Mouse (Mus musculus) hindbrain, embryonic 12.5 days (tissue): Measurements from ENCODE around the gene C1ql3. TPM values are rescaled to one million over a fixed set of nuclear protein-coding genes. Genes with fewer than 3 reads are reported as not detected.

Experiments used
- ATAC-seq: fragments of 200-750 bp; cut with Nextera tagmentation; 2 replicates; pipeline ENCODE4 v1.8.0; 2017; ENCODE audit warnings: moderate TSS enrichment; ENCODE audit not compliant: low FRiP score
- H3K27ac ChIP-seq: fragments of 300-500 bp; sonication (generic); 2 replicates; pipeline ENCODE4 v1.5.1; 2016; ENCODE audit warnings: mild to moderate bottlenecking
- H3K27me3 ChIP-seq: fragments of 300-500 bp; sonication (generic); 2 replicates; pipeline ENCODE4 v1.6.1; 2016; ENCODE audit warnings: mild to moderate bottlenecking
- H3K36me3 ChIP-seq: fragments of 300-500 bp; sonication (generic); 2 replicates; pipeline ENCODE4 v1.6.1; 2016; ENCODE audit warnings: mild to moderate bottlenecking
- H3K4me1 ChIP-seq: fragments of 300-500 bp; sonication (generic); 2 replicates; pipeline ENCODE4 v1.6.1; 2016
- H3K4me2 ChIP-seq: fragments of 300-500 bp; sonication (generic); replicated peaks from 2 replicates; pipeline ENCODE4 v1.6.1; 2016; ENCODE audit warnings: mild to moderate bottlenecking
- H3K4me3 ChIP-seq: fragments of 300-500 bp; sonication (generic); 2 replicates; pipeline ENCODE4 v1.5.1; 2016; ENCODE audit warnings: mild to moderate bottlenecking
- H3K9ac ChIP-seq: fragments of 300-500 bp; sonication (generic); 2 replicates; pipeline ENCODE4 v1.6.1; 2016; ENCODE audit warnings: mild to moderate bottlenecking, moderate library complexity
- H3K9me3 ChIP-seq: fragments of 300-500 bp; sonication (generic); replicated peaks from 2 replicates; pipeline ENCODE4 v1.6.1; 2016; ENCODE audit warnings: mild to moderate bottlenecking
- WGBS: fragments of 180-500 bp; shearing (Covaris S2); methylation state at CpG from one replicate; pipeline ENCODE4 v1.1.7; 2016; 5-methylcytosine and 5-hydroxymethylcytosine counted together
- polyA plus RNA-seq: library from polyadenylated mRNA; unstranded; fragments of >200 nt; fragmentation: Nextera tagmentation; extraction: Ambion mirVana; gene quantifications from 2 replicates; pipeline ENCODE4 v1.2.1, GENCODE M21; 2016

Gene C1ql3
- polyA plus RNA-seq: 7.6 and 7.8 TPM in 2 replicates

GRCm38 (mm10) chr2:13011472-13011871 lies at the start of gene C1ql3:
Gene C1ql3, minus strand, starts transcription at chr2:13011806.
- Histone ChIP-seq H3K9ac (peak within 1 kb of the TSS; percentile 68), H3K4me1 (peaks cover 23% of the 10 kb centered on the region), H3K9me3 (no peaks in the 10 kb centered on the region), H3K4me3 (peak within 1 kb of the TSS; percentile 62), H3K4me2 (peak within 1 kb of the TSS; percentile 100), H3K27me3 (peaks cover 50% of the 10 kb centered on the region), H3K36me3 (no peaks in the 10 kb centered on the region), H3K27ac (peak within 1 kb of the TSS; percentile 71)
- WGBS: under 1% methylated on average over 19 of the region's 19 CpGs
- no peak for ATAC-seq

GRCm38 (mm10) chr2:13060426-13061170 lies 49.0 kb upstream of the C1ql3 start:
- Histone ChIP-seq H3K27me3 (no peaks in the 10 kb centered on the region), H3K4me2 (no peak overlapping the region), H3K9me3 (no peaks in the 10 kb centered on the region), H3K27ac (no peak overlapping the region), H3K4me3 (no peak overlapping the region), H3K4me1 (no peaks in the 10 kb centered on the region), H3K9ac (no peak overlapping the region), H3K36me3 (no peaks in the 10 kb centered on the region)
- 93% methylated on average over 5 of the region's 5 CpGs for WGBS
- no peak for ATAC-seq

- H3K36me3 ChIP-seq: no peaks in the 10 kb centered on the region
- H3K9me3 ChIP-seq: no peaks in the 10 kb centered on the region
- H3K9ac ChIP-seq: no peak overlapping the region
- H3K27me3 ChIP-seq: no peaks in the 10 kb centered on the region
- 90% methylated on average over 6 of the region's 6 CpGs for WGBS
- no peak overlapping the region for H3K4me2 ChIP-seq
- no peaks in the 10 kb centered on the region for H3K4me1 ChIP-seq
- ATAC-seq: no peak
- no peak overlapping the region for H3K27ac ChIP-seq
- H3K4me3 ChIP-seq: no peak overlapping the region
Measured at GRCm38 (mm10) chr2:13048649-13049048, 37.0 kb upstream of the C1ql3 start.

GRCm38 (mm10) chr2:13044555-13044954 lies 32.9 kb upstream of the C1ql3 start:
- no peak overlapping the region for H3K27ac ChIP-seq
- H3K27me3 ChIP-seq: no peaks in the 10 kb centered on the region
- no peaks in the 10 kb centered on the region for H3K4me1 ChIP-seq
- WGBS: 93% methylated on average over 4 of the region's 4 CpGs
- no peak overlapping the region for H3K4me3 ChIP-seq
- no peaks in the 10 kb centered on the region for H3K36me3 ChIP-seq
- no peak overlapping the region for H3K9ac ChIP-seq
- H3K4me2 ChIP-seq: no peak overlapping the region
- ATAC-seq: no peak
- no peaks in the 10 kb centered on the region for H3K9me3 ChIP-seq

- Histone ChIP-seq H3K9me3 (no peaks in the 10 kb centered on the region), H3K4me1 (no peaks in the 10 kb centered on the region), H3K9ac (no peak overlapping the region), H3K36me3 (no peaks in the 10 kb centered on the region), H3K27me3 (no peaks in the 10 kb centered on the region), H3K4me2 (no peak overlapping the region), H3K27ac (no peak overlapping the region), H3K4me3 (no peak overlapping the region)
- WGBS: 88% methylated on average over 4 of the region's 4 CpGs
- ATAC-seq: no peak
Measured at GRCm38 (mm10) chr2:13039785-13040184, 28.2 kb upstream of the C1ql3 start.

GRCm38 (mm10) chr2:13038772-13039171 lies 27.2 kb upstream of the C1ql3 start:
- no peak overlapping the region for H3K9ac ChIP-seq
- H3K27ac ChIP-seq: no peak overlapping the region
- no peaks in the 10 kb centered on the region for H3K36me3 ChIP-seq
- H3K9me3 ChIP-seq: no peaks in the 10 kb centered on the region
- 73% methylated on average over 3 of the region's 3 CpGs for WGBS
- no peak for ATAC-seq
- H3K27me3 ChIP-seq: no peaks in the 10 kb centered on the region
- no peak overlapping the region for H3K4me3 ChIP-seq
- H3K4me2 ChIP-seq: no peak overlapping the region
- H3K4me1 ChIP-seq: no peaks in the 10 kb centered on the region

- Histone ChIP-seq H3K4me1 (no peaks in the 10 kb centered on the region), H3K9ac (no peak overlapping the region), H3K4me2 (no peak overlapping the region), H3K27ac (no peak overlapping the region), H3K9me3 (no peaks in the 10 kb centered on the region), H3K27me3 (peaks cover under 1% of the 10 kb centered on the region; the same call in 1 of the 2 replicates), H3K4me3 (no peak overlapping the region), H3K36me3 (no peaks in the 10 kb centered on the region)
- ATAC-seq: no peak
- 73% methylated on average over 1 of the region's 1 CpGs for WGBS
Measured at GRCm38 (mm10) chr2:13018861-13019260, 7.3 kb upstream of the C1ql3 start.

- Histone ChIP-seq H3K4me2 (no peak overlapping the region), H3K27ac (no peak overlapping the region), H3K4me3 (no peak overlapping the region), H3K9me3 (no peaks in the 10 kb centered on the region), H3K27me3 (peaks cover 5% of the 10 kb centered on the region), H3K36me3 (no peaks in the 10 kb centered on the region), H3K4me1 (no peaks in the 10 kb centered on the region), H3K9ac (no peak overlapping the region)
- WGBS: 34% methylated on average over 5 of the region's 5 CpGs
- ATAC-seq: no peak
Measured at GRCm38 (mm10) chr2:13018382-13018781, 6.8 kb upstream of the C1ql3 start.

GRCm38 (mm10) chr2:13011973-13012372 lies 367 bp upstream of the C1ql3 start:
- peaks cover 50% of the 10 kb centered on the region for H3K27me3 ChIP-seq
- peaks cover 23% of the 10 kb centered on the region for H3K4me1 ChIP-seq
- H3K36me3 ChIP-seq: no peaks in the 10 kb centered on the region
- H3K9me3 ChIP-seq: no peaks in the 10 kb centered on the region
- peak overlapping the region; percentile 62; the same call in 1 of the 2 replicates for H3K4me3 ChIP-seq
- no peak overlapping the region for H3K9ac ChIP-seq
- H3K4me2 ChIP-seq: peak overlapping the region; percentile 100
- H3K27ac ChIP-seq: no peak overlapping the region
- ATAC-seq: no peak
- 32% methylated on average over 3 of the region's 3 CpGs for WGBS

- H3K9me3 ChIP-seq: no peaks in the 10 kb centered on the region
- H3K36me3 ChIP-seq: no peaks in the 10 kb centered on the region
- H3K27ac ChIP-seq: peak overlapping the region; percentile 71
- H3K9ac ChIP-seq: peak overlapping the region; percentile 68
- H3K4me2 ChIP-seq: peak overlapping the region; percentile 100
- H3K27me3 ChIP-seq: peaks cover 50% of the 10 kb centered on the region
- peak; percentile 80 for ATAC-seq
- H3K4me1 ChIP-seq: peaks cover 23% of the 10 kb centered on the region
- under 1% methylated on average over 69 of the region's 75 CpGs for WGBS
- H3K4me3 ChIP-seq: peak overlapping the region; percentile 62
Measured at GRCm38 (mm10) chr2:13010460-13011341, 905 bp downstream of the C1ql3 start.

- H3K36me3 ChIP-seq: no peaks in the 10 kb centered on the region
- H3K27ac ChIP-seq: peak overlapping the region; percentile 71
- 3% methylated on average over 31 of the region's 31 CpGs for WGBS
- peaks cover 23% of the 10 kb centered on the region for H3K4me1 ChIP-seq
- H3K9ac ChIP-seq: peak overlapping the region; percentile 68
- no peaks in the 10 kb centered on the region for H3K9me3 ChIP-seq
- H3K27me3 ChIP-seq: peaks cover 50% of the 10 kb centered on the region
- H3K4me3 ChIP-seq: peak overlapping the region; percentile 62
- peak overlapping the region; percentile 100 for H3K4me2 ChIP-seq
- peak; percentile 38; the same call in 1 of the 2 replicates for ATAC-seq
Measured at GRCm38 (mm10) chr2:13010030-13010459, 1.6 kb downstream of the C1ql3 start.

- H3K27me3 ChIP-seq: peaks cover 50% of the 10 kb centered on the region
- peaks cover 23% of the 10 kb centered on the region for H3K4me1 ChIP-seq
- H3K27ac ChIP-seq: peak overlapping the region; percentile 71
- no peaks in the 10 kb centered on the region for H3K9me3 ChIP-seq
- H3K9ac ChIP-seq: peak overlapping the region; percentile 68
- peak; percentile 38; the same call in 1 of the 2 replicates for ATAC-seq
- H3K4me2 ChIP-seq: peak overlapping the region; percentile 100
- no peaks in the 10 kb centered on the region for H3K36me3 ChIP-seq
- WGBS: 5% methylated on average over 18 of the region's 18 CpGs
- peak overlapping the region; percentile 62 for H3K4me3 ChIP-seq
Measured at GRCm38 (mm10) chr2:13009261-13009972, 2.2 kb downstream of the C1ql3 start.
